Mouse (Mus musculus): ENCODE measurements at regions not wholly inside any gene's neighbourhood (a gene's known extent, or its start where the extent isn't known, plus 50 kb on each side); places are given as distances from the start of the nearest gene placed in this dataset.
"Not testable (repeated sequence)": the region's sequence is repeated elsewhere in the genome, so short reads cannot be mapped to it uniquely, and the experiment has no call there.

- DNase-seq (ENCODE audit: low spot score in 2 of 2), result no peak
Measured at GRCm38 (mm10) chr6:89052758-89053460, 150.9 kb downstream of the Tpra1 start.

- no peak for DNase-seq (ENCODE audit: low spot score in 2 of 2)
Measured at GRCm38 (mm10) chr6:89054060-89054459, 152.0 kb downstream of the Tpra1 start.

GRCm38 (mm10) chr6:89059431-89059975, 157.5 kb downstream of the Tpra1 start:
- no peak for DNase-seq (ENCODE audit: low spot score in 2 of 2)

- no peak for DNase-seq (ENCODE audit: low spot score in 2 of 2)
Measured at GRCm38 (mm10) chr6:89064977-89065580, 163.0 kb downstream of the Tpra1 start.

GRCm38 (mm10) chr6:89066588-89066987, 164.5 kb downstream of the Tpra1 start:
- no peak for DNase-seq (ENCODE audit: low spot score in 2 of 2)

GRCm38 (mm10) chr6:89068286-89068685, 166.2 kb downstream of the Tpra1 start:
- DNase-seq (ENCODE audit: low spot score in 2 of 2), result no peak

GRCm38 (mm10) chr6:89069108-89069507, 167.1 kb downstream of the Tpra1 start:
- no peak for DNase-seq (ENCODE audit: low spot score in 2 of 2)

- DNase-seq (ENCODE audit: low spot score in 2 of 2), result no peak
Measured at GRCm38 (mm10) chr6:89070011-89070410, 168.0 kb downstream of the Tpra1 start.

GRCm38 (mm10) chr6:89071766-89072165, 169.7 kb downstream of the Tpra1 start:
- DNase-seq (ENCODE audit: low spot score in 2 of 2), result no peak

- DNase-seq (ENCODE audit: low spot score in 2 of 2), result no peak
Measured at GRCm38 (mm10) chr6:89072569-89072968, 170.5 kb downstream of the Tpra1 start.

GRCm38 (mm10) chr6:89081624-89082300, 179.7 kb downstream of the Tpra1 start:
- DNase-seq (ENCODE audit: low spot score in 2 of 2), result no peak

- no peak for DNase-seq (ENCODE audit: low spot score in 2 of 2)
Measured at GRCm38 (mm10) chr6:89084437-89084836, 182.4 kb downstream of the Tpra1 start.

- DNase-seq (ENCODE audit: low spot score in 2 of 2), result no peak
Measured at GRCm38 (mm10) chr6:89085151-89085550, 183.1 kb downstream of the Tpra1 start.

GRCm38 (mm10) chr6:89087620-89088019, 185.6 kb downstream of the Tpra1 start:
- DNase-seq (ENCODE audit: low spot score in 2 of 2), result no peak

GRCm38 (mm10) chr6:89090096-89090495, 188.0 kb downstream of the Tpra1 start:
- no peak for DNase-seq (ENCODE audit: low spot score in 2 of 2)

GRCm38 (mm10) chr6:89095911-89096310, 193.9 kb downstream of the Tpra1 start:
- DNase-seq (ENCODE audit: low spot score in 2 of 2), result no peak

- DNase-seq (ENCODE audit: low spot score in 2 of 2), result no peak
Measured at GRCm38 (mm10) chr6:89097531-89097930, 195.5 kb downstream of the Tpra1 start.

GRCm38 (mm10) chr6:89119241-89119640, 217.2 kb downstream of the Tpra1 start:
- DNase-seq (ENCODE audit: low spot score in 2 of 2), result no peak

GRCm38 (mm10) chr6:89121023-89121745, 219.1 kb downstream of the Tpra1 start:
- no peak for DNase-seq (ENCODE audit: low spot score in 2 of 2)

- no peak for DNase-seq (ENCODE audit: low spot score in 2 of 2)
Measured at GRCm38 (mm10) chr6:89121746-89122070, 219.7 kb downstream of the Tpra1 start.

- no peak for DNase-seq (ENCODE audit: low spot score in 2 of 2)
Measured at GRCm38 (mm10) chr6:89125916-89126315, 223.9 kb downstream of the Tpra1 start.

GRCm38 (mm10) chr6:89128141-89128540, 226.1 kb downstream of the Tpra1 start:
- DNase-seq (ENCODE audit: low spot score in 2 of 2), result not testable (repeated sequence)
